Mouse (Mus musculus) G1E (cell line): ENCODE results near the gene Apoh.

Experiments
- CTCF ChIP-seq: IDR thresholded peaks from 2 replicates; pipeline ENCODE4 v1.5.1; 2012; ENCODE audit warnings: low read depth, low read length, inconsistent platforms, mixed read lengths
- GATA1 ChIP-seq: IDR thresholded peaks from 2 replicates; pipeline ENCODE4 v1.6.1; 2012; ENCODE audit warnings: borderline replicate concordance, low read length, inconsistent platforms, mixed read lengths
- TAL1 ChIP-seq: conservative IDR thresholded peaks from 2 replicates; pipeline ENCODE4 v1.6.1; 2012; ENCODE audit warnings: low read depth, low read length, inconsistent platforms, mixed read lengths

GRCm38 (mm10) chr11:108424889-108425591 lies 81.9 kb downstream of the Apoh start, which contains the start of gene Cep112:
- no peak for TF ChIP-seq CTCF
- no peak for TF ChIP-seq TAL1
- TF ChIP-seq GATA1 = no peak
